Mouse (Mus musculus): ENCODE data around the gene 4632433K11Rik. TPM values are rescaled to one million over a fixed set of nuclear protein-coding genes. Genes with fewer than 3 reads are reported as not detected.
A peak's percentile ranks its signal among the peaks of the same experiment; 100 is the strongest.

The 4632433K11Rik gene
- polyA plus RNA-seq, 1 experiment from 2014 or later = not detected

DNA sequence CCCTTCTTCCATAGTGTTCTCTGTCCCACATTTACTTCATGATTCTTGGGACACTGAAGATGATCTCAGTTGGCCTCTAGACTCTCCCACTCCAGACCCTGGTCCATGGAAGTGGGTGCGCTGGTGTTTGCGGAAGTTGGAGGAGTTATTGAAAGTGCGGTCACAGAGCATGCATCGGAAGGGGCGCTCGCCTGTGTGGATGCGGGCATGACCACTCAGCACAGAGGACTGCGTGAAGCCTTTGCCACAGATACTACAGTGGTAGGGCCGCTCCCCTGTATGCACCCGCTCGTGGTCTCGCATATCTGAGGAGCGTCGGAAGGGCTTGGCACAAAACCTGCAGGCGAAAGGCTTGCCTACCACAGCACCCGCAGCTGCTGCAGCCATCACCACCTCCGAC, 1.7 kb downstream of the 4632433K11Rik start:
- Histone ChIP-seq H3K4me3 (ENCODE audit: low read length) (no peak overlapping the region), H3K27ac (ENCODE audit: low read length) (no peak overlapping the region), H3K9me3 (ENCODE audit: control insufficient read depth, low read length) (peaks cover 22% of the 10 kb centered on the region), H3K36me3 (ENCODE audit: control insufficient read depth, insufficient read depth, low read length) (peaks cover 54% of the 10 kb centered on the region), H3K27me3 (ENCODE audit: control insufficient read depth, insufficient read depth, low read depth, low read length) (no peaks in the 10 kb centered on the region), H3K4me1 (replicated peaks; ENCODE audit: control insufficient read depth, insufficient read depth, low read length) (peaks cover 12% of the 10 kb centered on the region; the same call in 1 of the 2 replicates), H3K4me2 (ENCODE audit: low read depth, low read length) (no peak overlapping the region), H3K9ac (ENCODE audit: low read length) (no peak overlapping the region)
- 96% methylated on average over 17 of the region's 17 CpGs for WGBS
- no peak for ATAC-seq (ENCODE audit: low read depth)

DNA sequence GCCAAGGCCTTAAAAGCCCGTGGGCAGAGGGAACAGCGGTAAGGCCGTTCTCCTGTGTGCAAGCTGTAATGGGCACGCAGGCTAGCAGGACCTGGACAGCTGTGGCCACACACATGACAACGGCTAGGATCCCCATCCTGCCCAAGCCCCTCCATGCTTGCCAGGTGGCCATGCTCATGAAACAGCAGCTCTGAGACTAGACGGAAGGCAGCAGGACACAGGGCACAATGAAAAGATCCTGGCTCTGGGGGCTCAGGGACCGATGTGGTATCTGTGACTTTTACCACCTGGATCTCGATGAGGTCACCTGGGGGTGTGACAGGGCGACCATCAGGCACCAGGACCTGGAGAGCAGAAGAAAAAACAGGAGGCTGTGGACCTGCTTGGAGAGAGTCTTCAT, 2.2 kb downstream of the 4632433K11Rik start:
- 89% methylated on average over 9 of the region's 9 CpGs for WGBS

DNA sequence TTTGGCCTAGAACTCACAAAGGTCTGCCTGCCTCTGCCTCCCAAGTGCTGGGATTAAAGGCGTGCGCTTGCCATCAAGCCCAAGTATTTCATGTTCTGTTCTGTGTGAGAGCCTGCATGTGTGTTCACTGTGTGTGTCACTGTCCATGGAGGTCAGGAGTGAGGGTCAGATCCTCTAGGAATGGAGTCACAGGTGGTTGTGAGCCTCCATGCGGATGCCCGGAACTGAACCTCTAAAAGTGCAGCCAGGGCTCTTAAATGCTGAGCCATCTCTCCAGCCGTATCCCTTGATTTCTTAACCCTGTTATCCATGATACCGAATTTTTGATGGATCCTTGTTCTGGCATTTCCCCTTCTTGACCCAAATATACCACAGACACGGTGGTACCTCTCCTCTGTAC, 3.1 kb downstream of the 4632433K11Rik start:
- ATAC-seq (ENCODE audit: low read depth) = no peak
- H3K36me3 ChIP-seq (ENCODE audit: control insufficient read depth, insufficient read depth, low read length) = peaks cover 40% of the 10 kb centered on the region
- peaks cover 12% of the 10 kb centered on the region; the same call in 1 of the 2 replicates for H3K4me1 ChIP-seq (replicated peaks; ENCODE audit: control insufficient read depth, insufficient read depth, low read length)
- WGBS = 92% methylated on average over 7 of the region's 7 CpGs
- peaks cover 8% of the 10 kb centered on the region for H3K9me3 ChIP-seq (ENCODE audit: control insufficient read depth, low read length)
- H3K27me3 ChIP-seq (ENCODE audit: control insufficient read depth, insufficient read depth, low read depth, low read length) = no peaks in the 10 kb centered on the region
- H3K27ac ChIP-seq (ENCODE audit: low read length) = no peak overlapping the region
- H3K4me3 ChIP-seq (ENCODE audit: low read length) = no peak overlapping the region
- H3K9ac ChIP-seq (ENCODE audit: low read length) = no peak overlapping the region
- H3K4me2 ChIP-seq (ENCODE audit: low read depth, low read length) = no peak overlapping the region

More for the DNA sequence above, 2.2 kb downstream of the 4632433K11Rik start:
- H3K9me3 ChIP-seq (ENCODE audit: control insufficient read depth, low read length) = peaks cover 17% of the 10 kb centered on the region
- no peak for ATAC-seq (ENCODE audit: low read depth)
- H3K27ac ChIP-seq (ENCODE audit: low read length) = no peak overlapping the region
- no peak overlapping the region for H3K9ac ChIP-seq (ENCODE audit: low read length)
- H3K4me1 ChIP-seq (replicated peaks; ENCODE audit: control insufficient read depth, insufficient read depth, low read length) = peaks cover 12% of the 10 kb centered on the region; the same call in 1 of the 2 replicates
- no peak overlapping the region for H3K4me3 ChIP-seq (ENCODE audit: low read length)
- peaks cover 49% of the 10 kb centered on the region for H3K36me3 ChIP-seq (ENCODE audit: control insufficient read depth, insufficient read depth, low read length)
- no peaks in the 10 kb centered on the region for H3K27me3 ChIP-seq (ENCODE audit: control insufficient read depth, insufficient read depth, low read depth, low read length)
- H3K4me2 ChIP-seq (ENCODE audit: low read depth, low read length) = no peak overlapping the region

DNA sequence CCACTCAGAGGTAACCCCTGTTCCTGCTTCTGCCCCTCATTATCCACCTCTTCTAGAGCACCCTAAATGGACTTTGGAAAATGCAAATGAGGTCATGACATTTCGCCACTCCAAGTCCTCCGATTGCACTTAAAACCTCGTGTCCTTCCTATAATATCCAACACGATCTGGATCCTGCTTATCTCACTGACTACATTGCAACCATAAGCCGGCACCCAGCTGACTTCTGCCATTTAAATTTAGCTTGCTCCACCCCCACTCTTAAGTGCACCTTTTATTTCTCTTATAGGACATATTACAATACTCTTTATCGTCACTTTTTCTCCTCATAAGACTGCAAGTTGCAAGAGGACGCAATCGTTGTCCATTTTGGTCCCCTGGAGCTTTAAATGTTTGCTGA, 3.5 kb downstream of the 4632433K11Rik start:
- H3K27me3 ChIP-seq (ENCODE audit: control insufficient read depth, insufficient read depth, low read depth, low read length) = no peaks in the 10 kb centered on the region
- no peak for ATAC-seq (ENCODE audit: low read depth)

DNA sequence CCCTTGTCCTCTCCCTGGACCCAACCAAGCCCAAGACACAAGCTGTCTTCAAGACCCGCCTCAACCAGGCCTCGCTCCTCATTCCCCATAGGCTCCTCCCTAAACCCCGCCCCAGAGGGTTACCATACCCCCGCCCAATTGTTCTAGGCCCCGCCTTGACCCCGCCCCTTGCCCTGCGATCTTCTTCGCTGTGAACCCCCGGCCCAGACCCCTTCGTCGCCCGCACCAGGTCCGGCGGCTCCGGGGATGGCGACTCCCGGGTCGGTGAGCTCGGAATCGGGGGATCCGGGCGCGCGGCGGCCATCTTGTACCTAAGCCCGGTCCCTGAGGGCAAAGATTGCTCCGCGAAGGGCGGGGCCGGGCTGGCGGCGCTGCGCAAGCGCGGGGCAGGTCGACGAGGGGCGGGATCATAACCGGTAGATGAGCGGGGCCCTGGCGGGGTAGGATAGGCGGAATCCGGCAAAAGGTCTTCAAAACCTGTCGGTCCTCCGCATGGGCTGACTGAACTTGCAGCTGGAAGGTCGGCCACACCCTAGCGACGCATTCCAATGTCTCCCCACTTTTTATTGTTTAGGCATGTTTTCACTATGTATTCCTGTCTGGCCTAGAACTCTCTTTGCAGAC, 4.3 kb downstream of the 4632433K11Rik start, which contains the start of gene Zfp784:
Gene Zfp784, minus strand, starts transcription at position 338 of the 624 bp plus-strand sequence.
- peak within 1 kb of the TSS; percentile 90 for H3K4me3 ChIP-seq (ENCODE audit: low read length)
- peaks cover 28% of the 10 kb centered on the region for H3K36me3 ChIP-seq (ENCODE audit: control insufficient read depth, insufficient read depth, low read length)
- under 1% methylated on average over 48 of the region's 48 CpGs for WGBS

More for the DNA sequence above, 3.5 kb downstream of the 4632433K11Rik start:
- Histone ChIP-seq H3K9me3 (ENCODE audit: control insufficient read depth, low read length) (peaks cover 5% of the 10 kb centered on the region; the same call in 1 of the 2 replicates), H3K4me2 (ENCODE audit: low read depth, low read length) (peak overlapping the region; percentile 67), H3K27ac (ENCODE audit: low read length) (peak overlapping the region; percentile 97; the same call in 1 of the 2 replicates), H3K36me3 (ENCODE audit: control insufficient read depth, insufficient read depth, low read length) (peaks cover 35% of the 10 kb centered on the region), H3K4me1 (replicated peaks; ENCODE audit: control insufficient read depth, insufficient read depth, low read length) (peaks cover 12% of the 10 kb centered on the region; the same call in 1 of the 2 replicates), H3K9ac (ENCODE audit: low read length) (no peak overlapping the region), H3K4me3 (ENCODE audit: low read length) (peak overlapping the region; percentile 90)
- 86% methylated on average over 8 of the region's 8 CpGs for WGBS

DNA sequence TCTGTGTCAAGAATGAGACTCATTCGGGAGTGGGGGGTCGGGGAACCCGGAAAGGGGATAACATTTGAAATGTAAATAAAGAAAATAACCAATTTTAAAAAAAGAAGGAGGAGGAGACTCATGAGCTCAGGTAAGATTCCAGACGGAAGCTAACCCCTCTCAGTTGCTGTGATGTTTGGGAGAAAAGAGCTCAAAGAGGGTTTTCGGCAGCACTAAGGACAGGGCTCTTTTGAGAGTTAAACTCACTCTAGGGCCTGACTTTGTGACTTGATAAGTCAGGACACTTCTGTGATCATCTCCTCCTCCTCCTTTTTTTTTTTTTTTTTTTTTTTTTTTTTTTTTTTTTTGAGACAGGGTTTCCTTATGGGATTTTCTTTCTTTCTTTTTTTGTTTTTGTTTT, 5.0 kb downstream of the 4632433K11Rik start:
- no peaks in the 10 kb centered on the region for H3K27me3 ChIP-seq (ENCODE audit: control insufficient read depth, insufficient read depth, low read depth, low read length)
- H3K4me3 ChIP-seq (ENCODE audit: low read length) = peak overlapping the region; percentile 90
- H3K27ac ChIP-seq (ENCODE audit: low read length) = peak overlapping the region; percentile 97
- WGBS = 19% methylated on average over 5 of the region's 5 CpGs
- ATAC-seq (ENCODE audit: low read depth) = no peak
- H3K9ac ChIP-seq (ENCODE audit: low read length) = peak overlapping the region; percentile 92
- peaks cover 5% of the 10 kb centered on the region; the same call in 1 of the 2 replicates for H3K9me3 ChIP-seq (ENCODE audit: control insufficient read depth, low read length)
- H3K36me3 ChIP-seq (ENCODE audit: control insufficient read depth, insufficient read depth, low read length) = peaks cover 21% of the 10 kb centered on the region
- peak overlapping the region; percentile 67 for H3K4me2 ChIP-seq (ENCODE audit: low read depth, low read length)
- peaks cover 12% of the 10 kb centered on the region; the same call in 1 of the 2 replicates for H3K4me1 ChIP-seq (replicated peaks; ENCODE audit: control insufficient read depth, insufficient read depth, low read length)

More for the DNA sequence above, 4.3 kb downstream of the 4632433K11Rik start, which contains the start of gene Zfp784:
- Histone ChIP-seq H3K4me2 (ENCODE audit: low read depth, low read length) (peak within 1 kb of the TSS; percentile 67), H3K27ac (ENCODE audit: low read length) (peak within 1 kb of the TSS; percentile 97), H3K9ac (ENCODE audit: low read length) (peak within 1 kb of the TSS; percentile 92), H3K27me3 (ENCODE audit: control insufficient read depth, insufficient read depth, low read depth, low read length) (no peaks in the 10 kb centered on the region), H3K4me1 (replicated peaks; ENCODE audit: control insufficient read depth, insufficient read depth, low read length) (peaks cover 12% of the 10 kb centered on the region; the same call in 1 of the 2 replicates), H3K9me3 (ENCODE audit: control insufficient read depth, low read length) (peaks cover 5% of the 10 kb centered on the region; the same call in 1 of the 2 replicates)
- ATAC-seq (ENCODE audit: low read depth) = peak; percentile 97

DNA sequence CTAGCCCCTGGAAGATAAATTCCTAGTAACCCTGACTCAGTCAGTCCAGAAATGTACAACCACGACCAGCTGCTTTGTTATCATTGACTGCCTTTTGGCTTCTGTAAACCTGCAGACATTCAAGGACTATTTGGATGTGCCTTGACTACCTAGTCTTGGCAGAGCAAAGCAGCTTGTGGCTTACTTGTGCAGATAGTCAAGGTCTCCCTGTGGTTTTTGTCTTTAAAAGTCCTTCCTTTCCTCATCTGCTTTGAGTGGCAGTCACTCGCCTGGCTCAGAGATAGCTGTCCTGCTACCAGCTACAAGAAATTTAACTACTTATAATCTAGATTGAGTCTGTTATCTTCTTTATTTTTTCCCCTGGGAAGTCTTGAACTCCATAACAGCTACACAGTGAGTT, 11.1 kb downstream of the 4632433K11Rik start:
- 57% methylated on average over 2 of the region's 2 CpGs for WGBS
- no peaks in the 10 kb centered on the region for H3K36me3 ChIP-seq (ENCODE audit: control insufficient read depth, insufficient read depth, low read length)
- no peak for ATAC-seq (ENCODE audit: low read depth)
- no peak overlapping the region for H3K27ac ChIP-seq (ENCODE audit: low read length)
- no peak overlapping the region for H3K4me2 ChIP-seq (ENCODE audit: low read depth, low read length)
- H3K9ac ChIP-seq (ENCODE audit: low read length) = no peak overlapping the region
- H3K4me1 ChIP-seq (replicated peaks; ENCODE audit: control insufficient read depth, insufficient read depth, low read length) = no peaks in the 10 kb centered on the region
- H3K9me3 ChIP-seq (ENCODE audit: control insufficient read depth, low read length) = no peaks in the 10 kb centered on the region
- H3K27me3 ChIP-seq (ENCODE audit: control insufficient read depth, insufficient read depth, low read depth, low read length) = no peaks in the 10 kb centered on the region
- H3K4me3 ChIP-seq (ENCODE audit: low read length) = no peak overlapping the region

DNA sequence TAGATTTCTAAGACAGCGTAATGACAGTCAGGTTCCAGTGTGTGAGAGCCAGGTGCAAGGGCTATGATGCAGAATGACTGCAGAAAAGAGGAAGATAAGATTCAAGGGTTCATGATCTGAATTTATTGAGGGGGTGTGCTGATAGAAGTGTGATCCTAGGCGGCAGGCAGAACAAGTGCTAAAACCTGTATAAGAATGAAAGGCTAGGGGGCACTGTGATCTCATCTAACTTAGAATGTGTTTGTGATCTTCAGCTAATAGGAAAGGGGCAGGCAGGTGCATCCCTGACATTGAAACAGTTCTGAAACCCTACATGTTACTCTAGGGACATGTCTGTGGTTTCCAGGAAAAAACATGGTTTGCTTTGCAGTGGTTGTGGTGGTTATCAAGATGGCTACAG, 12.2 kb downstream of the 4632433K11Rik start:
- H3K4me1 ChIP-seq (replicated peaks; ENCODE audit: control insufficient read depth, insufficient read depth, low read length) = no peaks in the 10 kb centered on the region; the same call in 1 of the 2 replicates
- no peak overlapping the region for H3K4me3 ChIP-seq (ENCODE audit: low read length)
- no peak overlapping the region for H3K9ac ChIP-seq (ENCODE audit: low read length)
- H3K36me3 ChIP-seq (ENCODE audit: control insufficient read depth, insufficient read depth, low read length) = no peaks in the 10 kb centered on the region
- no peaks in the 10 kb centered on the region for H3K9me3 ChIP-seq (ENCODE audit: control insufficient read depth, low read length)
- no peak overlapping the region for H3K27ac ChIP-seq (ENCODE audit: low read length)
- WGBS = 72% methylated on average over 2 of the region's 2 CpGs
- no peaks in the 10 kb centered on the region for H3K27me3 ChIP-seq (ENCODE audit: control insufficient read depth, insufficient read depth, low read depth, low read length)
- ATAC-seq (ENCODE audit: low read depth) = no peak
- no peak overlapping the region for H3K4me2 ChIP-seq (ENCODE audit: low read depth, low read length)

DNA sequence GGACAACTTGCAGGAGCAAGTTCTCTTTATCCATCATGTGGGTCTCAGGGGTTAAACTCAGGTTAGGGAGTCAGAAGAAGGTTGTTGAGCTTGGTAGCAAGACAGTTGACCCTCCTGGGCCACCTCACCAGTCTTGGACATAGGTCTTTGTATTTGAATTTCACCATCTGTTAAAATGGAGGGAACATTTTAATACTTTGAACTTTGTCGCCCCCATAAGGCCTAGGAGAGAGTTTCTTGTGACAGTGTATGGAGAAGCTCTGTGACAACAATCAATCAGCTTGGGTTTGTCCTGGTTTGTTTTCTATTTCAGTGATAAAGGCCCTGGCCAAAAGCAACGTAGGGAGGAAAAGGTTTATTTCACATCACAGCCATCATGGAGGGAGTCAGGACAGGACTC, 13.4 kb downstream of the 4632433K11Rik start:
- Histone ChIP-seq H3K27me3 (ENCODE audit: control insufficient read depth, insufficient read depth, low read depth, low read length) (peaks cover 6% of the 10 kb centered on the region; the same call in 1 of the 2 replicates), H3K36me3 (ENCODE audit: control insufficient read depth, insufficient read depth, low read length) (no peaks in the 10 kb centered on the region), H3K9ac (ENCODE audit: low read length) (no peak overlapping the region), H3K4me2 (ENCODE audit: low read depth, low read length) (no peak overlapping the region), H3K9me3 (ENCODE audit: control insufficient read depth, low read length) (no peaks in the 10 kb centered on the region), H3K4me3 (ENCODE audit: low read length) (no peak overlapping the region), H3K4me1 (replicated peaks; ENCODE audit: control insufficient read depth, insufficient read depth, low read length) (peaks cover 6% of the 10 kb centered on the region), H3K27ac (ENCODE audit: low read length) (no peak overlapping the region)
- ATAC-seq (ENCODE audit: low read depth) = no peak
- WGBS = 13% methylated on average over 2 of the region's 2 CpGs
